Mouse (Mus musculus) kidney, embryonic 16.5 days (tissue): ENCODE results near the gene Il27. TPM values are rescaled to one million over a fixed set of nuclear protein-coding genes. Genes with fewer than 3 reads are reported as not detected.
"Not testable (repeated sequence)": the region's sequence is repeated elsewhere in the genome, so short reads cannot be mapped to it uniquely, and the experiment has no call there.

Experiments
- ATAC-seq: fragments of 200-750 bp; cut with Nextera tagmentation; 2 replicates; pipeline ENCODE4 v1.8.0; 2017; ENCODE audit warnings: moderate TSS enrichment; ENCODE audit not compliant: low FRiP score, low TSS enrichment
- H3K27ac ChIP-seq: fragments of 300-500 bp; sonication (generic); 2 replicates; pipeline ENCODE4 v1.5.1; 2014; ENCODE audit warnings: low read length
- H3K27me3 ChIP-seq: fragments of 300-500 bp; sonication (generic); 2 replicates; pipeline ENCODE4 v1.6.1; 2014; ENCODE audit warnings: low read length, control low read depth, mixed read lengths; ENCODE audit not compliant: insufficient read depth
- H3K36me3 ChIP-seq: fragments of 300-500 bp; sonication (generic); 2 replicates; pipeline ENCODE4 v1.6.1; 2014; ENCODE audit warnings: low read length, control low read depth, mixed read lengths; ENCODE audit not compliant: insufficient read depth
- H3K4me1 ChIP-seq: fragments of 300-500 bp; sonication (generic); 2 replicates; pipeline ENCODE4 v1.6.1; 2014; ENCODE audit warnings: low read length, control low read depth, mixed read lengths; ENCODE audit not compliant: insufficient read depth
- H3K4me2 ChIP-seq: fragments of 300-500 bp; sonication (generic); replicated peaks from 2 replicates; pipeline ENCODE4 v1.6.1; 2014; ENCODE audit warnings: low read depth, low read length
- H3K4me3 ChIP-seq: fragments of 300-500 bp; sonication (generic); 2 replicates; pipeline ENCODE4 v1.5.1; 2014; ENCODE audit warnings: mild to moderate bottlenecking, low read length
- H3K9ac ChIP-seq: fragments of 300-500 bp; sonication (generic); replicated peaks from 2 replicates; pipeline ENCODE4 v1.6.1; 2014; ENCODE audit warnings: low read length
- H3K9me3 ChIP-seq: fragments of 300-500 bp; sonication (generic); 2 replicates; pipeline ENCODE4 v1.6.1; 2016; ENCODE audit warnings: low read length, control low read depth
- WGBS: fragments of 180-500 bp; shearing (Covaris S2); extraction: QIAGEN DNeasy Blood & Tissue Kit; methylation state at CpG from one replicate; pipeline ENCODE4 v1.1.7; 2014; 5-methylcytosine and 5-hydroxymethylcytosine counted together
- polyA plus RNA-seq: library from polyadenylated mRNA; unstranded; fragments of >200 nt; fragmentation: Nextera tagmentation; extraction: Ambion mirVana; gene quantifications from 2 replicates; pipeline ENCODE4 v1.2.1, GENCODE M21; 2015

The Il27 gene
- not detected in 2 replicates for polyA plus RNA-seq

DNA sequence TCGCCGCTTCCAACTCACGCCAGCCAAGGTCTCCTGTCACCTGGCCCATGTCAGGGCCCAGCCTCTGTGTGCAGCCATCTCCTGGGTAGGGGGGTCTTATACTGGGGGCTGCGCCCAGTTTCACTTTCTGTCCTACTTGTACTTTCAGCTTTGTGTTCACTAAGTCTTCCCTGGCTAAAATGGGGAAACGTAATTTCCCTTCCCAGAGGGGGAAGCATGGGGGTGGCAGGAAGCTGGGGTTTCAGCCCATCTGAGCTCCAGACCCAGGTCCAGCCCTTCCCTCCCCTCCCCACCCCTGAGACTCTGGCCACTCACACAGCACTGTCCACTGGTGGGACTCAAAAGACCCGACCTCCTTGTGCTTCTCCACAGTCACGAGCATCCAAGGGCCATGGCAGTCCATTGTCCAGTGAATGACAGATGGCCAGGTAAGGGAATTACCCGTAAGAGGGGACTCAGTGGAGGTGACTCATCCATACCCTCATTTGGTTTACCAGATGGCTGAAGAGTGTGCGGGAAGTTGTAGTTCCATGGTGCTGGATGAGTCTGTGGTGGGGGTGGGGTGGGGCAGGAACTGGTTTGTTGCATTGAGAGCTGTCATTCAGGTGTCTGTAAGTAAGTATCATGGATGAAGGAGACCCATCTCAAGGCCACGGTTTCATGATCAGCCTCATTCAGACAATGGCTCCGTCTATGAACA lies at the start of gene Il27:
Il27 (minus strand) TSS at position 80 of the 700 bp plus-strand sequence.
- WGBS = 83% methylated on average over 11 of the region's 11 CpGs
- Histone ChIP-seq H3K4me2 (no peak within 1 kb of the TSS), H3K9me3 (no peaks in the 10 kb centered on the region), H3K27ac (no peak within 1 kb of the TSS), H3K36me3 (no peaks in the 10 kb centered on the region), H3K9ac (no peak within 1 kb of the TSS), H3K4me3 (no peak within 1 kb of the TSS), H3K27me3 (no peaks in the 10 kb centered on the region), H3K4me1 (no peaks in the 10 kb centered on the region)
- ATAC-seq = no peak

DNA sequence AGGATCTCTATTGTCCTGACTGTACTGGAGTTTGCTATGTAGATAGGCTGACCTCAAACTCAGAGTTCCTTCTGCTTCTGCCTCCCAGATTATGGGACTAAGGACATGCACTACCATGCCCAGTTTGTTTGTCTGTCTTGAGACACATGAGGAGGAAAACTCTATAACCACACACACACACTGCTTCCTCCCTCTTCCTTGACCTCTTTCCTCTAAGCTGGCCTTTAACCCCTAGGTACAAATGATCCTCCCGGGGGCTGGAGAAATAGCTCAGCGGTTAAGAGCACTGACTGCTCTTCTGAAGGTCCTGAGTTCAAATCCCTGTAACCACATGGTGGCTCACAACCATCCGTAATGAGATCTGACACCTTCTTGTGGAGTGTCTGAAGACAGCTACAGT lies 49.6 kb upstream of the Il27 start:
- H3K4me1 ChIP-seq = 0 out of 2 replicates have a peak, but pooled peaks cover 6% of the 10 kb centered on the region
- H3K9ac ChIP-seq = no peak overlapping the region
- ATAC-seq = no peak
- H3K4me2 ChIP-seq = no peak overlapping the region
- no peak overlapping the region for H3K4me3 ChIP-seq
- no peak overlapping the region for H3K27ac ChIP-seq
- no peaks in the 10 kb centered on the region for H3K9me3 ChIP-seq
- no peaks in the 10 kb centered on the region for H3K27me3 ChIP-seq
- H3K36me3 ChIP-seq = no peaks in the 10 kb centered on the region
- 54% methylated on average over 3 of the region's 3 CpGs for WGBS

GRCm38 (mm10) chr7:126643244-126643617 lies 48.5 kb upstream of the Il27 start:
- H3K27ac ChIP-seq, H3K9me3 ChIP-seq, H3K4me3 ChIP-seq, H3K27me3 ChIP-seq, H3K4me2 ChIP-seq, H3K4me1 ChIP-seq, H3K9ac ChIP-seq, ATAC-seq, H3K36me3 ChIP-seq: not testable (repeated sequence)
- 54% methylated on average over 3 of the region's 3 CpGs for WGBS

- no peak for ATAC-seq
- 73% methylated on average over 5 of the region's 5 CpGs for WGBS
These were observed 48.0 kb upstream of the Il27 start for GRCm38 (mm10) chr7:126642545-126643243.

DNA sequence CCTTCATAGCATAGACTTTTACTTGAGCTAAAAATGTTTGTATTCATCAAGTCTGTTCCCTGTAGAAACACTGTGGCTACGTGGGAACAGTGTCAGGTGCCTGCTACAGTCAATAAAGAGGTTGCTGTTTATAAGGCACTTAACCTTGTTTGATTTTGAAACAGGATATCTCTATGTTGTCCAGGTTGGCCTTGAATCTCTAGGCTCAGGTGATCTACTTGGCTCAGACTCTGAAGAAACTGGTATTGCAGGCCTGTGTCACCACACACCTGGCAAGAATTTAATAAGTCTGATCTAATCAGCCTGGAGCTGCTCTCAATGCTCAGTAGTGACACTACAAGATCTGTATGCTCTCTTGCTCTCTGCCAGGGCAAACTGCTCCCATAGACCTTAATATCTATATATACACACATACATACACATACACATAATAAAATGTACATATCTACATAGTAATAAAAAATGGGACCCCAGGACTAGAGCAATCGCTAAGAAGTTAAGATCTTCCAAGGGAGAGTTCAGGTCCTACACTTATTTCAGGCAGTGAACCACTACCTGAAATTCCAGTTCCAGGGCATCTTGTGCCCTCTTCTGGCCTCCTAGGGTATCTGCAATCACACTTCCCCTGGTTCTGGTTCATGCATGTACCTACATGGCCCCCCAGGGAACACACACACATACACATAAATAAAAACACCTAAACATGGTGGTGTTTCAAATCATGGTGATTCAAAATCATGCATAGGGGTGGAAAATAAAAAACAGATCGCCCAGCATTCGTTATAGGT lies 42.2 kb upstream of the Il27 start:
- no peaks in the 10 kb centered on the region for H3K27me3 ChIP-seq
- 13% methylated on average over 4 of the region's 4 CpGs for WGBS
- no peak overlapping the region for H3K4me3 ChIP-seq
- no peak overlapping the region for H3K9ac ChIP-seq
- H3K27ac ChIP-seq = no peak overlapping the region
- no peaks in the 10 kb centered on the region for H3K36me3 ChIP-seq
- no peak for ATAC-seq
- no peaks in the 10 kb centered on the region for H3K9me3 ChIP-seq
- H3K4me2 ChIP-seq = no peak overlapping the region
- H3K4me1 ChIP-seq = no peaks in the 10 kb centered on the region

More at GRCm38 (mm10) chr7:126642545-126643243, 48.0 kb upstream of the Il27 start:
- Histone ChIP-seq H3K36me3 (no peaks in the 10 kb centered on the region), H3K4me2 (no peak overlapping the region), H3K27ac (no peak overlapping the region), H3K9me3 (no peaks in the 10 kb centered on the region), H3K9ac (no peak overlapping the region), H3K4me3 (no peak overlapping the region), H3K27me3 (no peaks in the 10 kb centered on the region), H3K4me1 (0 out of 2 replicates have a peak, but pooled peaks cover 3% of the 10 kb centered on the region)

DNA sequence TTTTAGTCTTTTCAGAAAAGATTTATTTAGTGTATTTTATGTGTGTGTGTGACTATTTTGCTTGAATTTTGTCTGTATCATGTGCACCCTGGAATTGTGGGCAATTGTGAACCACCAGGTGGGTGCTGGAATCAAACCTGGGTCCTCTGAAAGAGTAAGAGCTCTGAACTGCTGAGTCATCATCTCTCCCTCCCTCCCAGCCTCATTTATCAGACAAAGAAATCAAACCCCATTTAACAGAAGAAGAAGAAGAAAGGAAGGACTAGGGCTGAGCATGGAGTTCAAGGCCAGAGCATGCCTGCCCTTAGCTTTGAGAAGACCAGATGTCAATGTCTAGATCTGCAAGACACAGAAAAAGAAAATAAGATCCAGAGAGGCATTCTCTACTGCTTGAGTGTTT lies 40.6 kb upstream of the Il27 start:
- no peaks in the 10 kb centered on the region for H3K9me3 ChIP-seq
- H3K9ac ChIP-seq = no peak overlapping the region
- no peak overlapping the region for H3K4me3 ChIP-seq
- H3K4me1 ChIP-seq = no peaks in the 10 kb centered on the region
- H3K27ac ChIP-seq = no peak overlapping the region
- no peak overlapping the region for H3K4me2 ChIP-seq
- no peaks in the 10 kb centered on the region for H3K36me3 ChIP-seq
- no peaks in the 10 kb centered on the region for H3K27me3 ChIP-seq
- no peak for ATAC-seq

DNA sequence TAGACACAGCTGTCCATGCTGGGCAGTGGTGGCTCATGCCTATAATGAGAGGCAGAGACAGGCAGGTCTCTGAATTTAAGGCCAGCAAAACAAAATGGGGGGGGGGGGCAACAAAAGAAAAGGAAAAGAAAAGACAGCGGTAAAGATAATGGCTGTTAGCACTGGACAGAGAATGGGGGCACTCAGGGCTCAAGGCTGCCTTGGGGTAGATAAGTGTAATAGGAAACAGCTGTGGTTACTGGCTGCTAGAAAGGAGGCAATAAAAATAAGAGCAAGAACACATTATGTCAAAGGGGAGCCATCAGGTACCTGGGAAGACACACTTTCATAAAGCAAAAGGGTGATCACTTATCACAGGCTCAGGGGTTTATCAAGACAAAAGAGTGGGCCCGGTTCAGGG lies 37.7 kb upstream of the Il27 start:
- no peak overlapping the region for H3K27ac ChIP-seq
- no peaks in the 10 kb centered on the region for H3K36me3 ChIP-seq
- no peak for ATAC-seq
- H3K9ac ChIP-seq = no peak overlapping the region
- WGBS = 74% methylated on average over 2 of the region's 2 CpGs
- no peak overlapping the region for H3K4me2 ChIP-seq
- no peaks in the 10 kb centered on the region for H3K4me1 ChIP-seq
- no peak overlapping the region for H3K4me3 ChIP-seq
- H3K9me3 ChIP-seq = no peaks in the 10 kb centered on the region
- no peaks in the 10 kb centered on the region for H3K27me3 ChIP-seq

GRCm38 (mm10) chr7:126630824-126631518 lies 36.2 kb upstream of the Il27 start, which contains the start of gene Nupr1:
Gene Nupr1, minus strand, starts transcription at chr7:126630861.
- no peak within 1 kb of the TSS for H3K4me2 ChIP-seq
- no peaks in the 10 kb centered on the region for H3K27me3 ChIP-seq
- H3K36me3 ChIP-seq = no peaks in the 10 kb centered on the region
- 0 out of 2 replicates have a peak, but pooled peaks cover 3% of the 10 kb centered on the region for H3K4me1 ChIP-seq
- H3K4me3 ChIP-seq = no peak within 1 kb of the TSS
- no peak for ATAC-seq
- H3K9me3 ChIP-seq = no peaks in the 10 kb centered on the region
- 92% methylated on average over 4 of the region's 4 CpGs for WGBS
- H3K27ac ChIP-seq = no peak within 1 kb of the TSS
- H3K9ac ChIP-seq = no peak within 1 kb of the TSS

GRCm38 (mm10) chr7:126629915-126630314 lies 35.2 kb upstream of the Il27 start:
- Histone ChIP-seq H3K4me2 (no peak overlapping the region), H3K4me3 (no peak overlapping the region), H3K4me1 (peaks cover 9% of the 10 kb centered on the region; the same call in 1 of the 2 replicates), H3K27ac (no peak overlapping the region), H3K9me3 (no peaks in the 10 kb centered on the region), H3K9ac (no peak overlapping the region), H3K36me3 (no peaks in the 10 kb centered on the region), H3K27me3 (no peaks in the 10 kb centered on the region)
- ATAC-seq = no peak
- WGBS = 37% methylated on average over 3 of the region's 3 CpGs
